Mouse (Mus musculus) brain, embryonic 14.5 days (tissue): ENCODE data around the gene Gm21887.
"Not testable (repeated sequence)": the region's sequence is repeated elsewhere in the genome, so short reads cannot be mapped to it uniquely, and the experiment has no call there.

Source experiments
- CTCF ChIP-seq: fragments of 200-500 bp; IDR thresholded peaks from 2 replicates; pipeline ENCODE4 v1.5.1; 2012; ENCODE audit warnings: inconsistent platforms, mild to moderate bottlenecking, moderate library complexity, borderline replicate concordance; ENCODE audit not compliant: insufficient read depth, insufficient read length; ENCODE audit errors: extremely low read depth
- POLR2A ChIP-seq: fragments of 200-500 bp; IDR thresholded peaks from 2 replicates; pipeline ENCODE4 v1.6.1; 2012; ENCODE audit warnings: mild to moderate bottlenecking, inconsistent platforms, borderline replicate concordance; ENCODE audit not compliant: poor library complexity, insufficient read depth, insufficient read length, severe bottlenecking; ENCODE audit errors: extremely low read depth

GRCm38 (mm10) chrX:169991128-169991873, 18.2 kb upstream of the Gm21887 start:
- TF ChIP-seq CTCF, POLR2A: not testable (repeated sequence)
